Mouse (Mus musculus) heart, postnatal 0 days (tissue): Measurements from ENCODE around the gene Cald1.

ENCODE experiments used
- CTCF ChIP-seq: IDR thresholded peaks from 2 replicates; pipeline ENCODE4 v1.5.1; 2016; ENCODE audit warnings: antibody characterized with exemption, control low read depth, low read depth
- EP300 ChIP-seq: IDR thresholded peaks from 2 replicates; pipeline ENCODE4 v1.6.1; 2016; ENCODE audit warnings: antibody characterized with exemption, low read depth

- TF ChIP-seq CTCF (no peak), EP300 (no peak)
Observed at GRCm38 (mm10) chr6:34597316-34597715, 984 bp upstream of the Cald1 start.
